Mouse (Mus musculus) myocyte (in vitro differentiated cells): ENCODE data around the gene Mrpl4.

Experiments
- CEBPB ChIP-seq: IDR thresholded peaks from 2 replicates; pipeline ENCODE4 v1.6.1; 2011; ENCODE audit warnings: mild to moderate bottlenecking, moderate library complexity; ENCODE audit not compliant: poor library complexity, insufficient read depth, severe bottlenecking
- MAX ChIP-seq: IDR thresholded peaks from one replicate; pipeline ENCODE4 v1.6.1; 2011; ENCODE audit warnings: low read depth, mild to moderate bottlenecking, control low read depth
- MYOG ChIP-seq, 3 experiments: IDR thresholded peaks; one replicate each; pipeline ENCODE4 v1.6.1; 2011; ENCODE audit warnings: control low read depth in 2 of 3, low read depth in 2 of 3, mild to moderate bottlenecking in 2 of 3; ENCODE audit not compliant: insufficient read length in 2 of 3, control insufficient read depth in 1 of 3, insufficient read depth in 1 of 3
- POLR2A ChIP-seq: IDR thresholded peaks from one replicate; pipeline ENCODE4 v1.6.1; 2011; ENCODE audit warnings: low read depth, mild to moderate bottlenecking, control low read depth, moderate library complexity; ENCODE audit not compliant: insufficient read length
- POLR2AphosphoS2 ChIP-seq: IDR thresholded peaks from one replicate; pipeline ENCODE4 v1.6.1; 2011; ENCODE audit warnings: low read depth, control low read depth; ENCODE audit not compliant: insufficient read length

GRCm38 (mm10) chr9:20966008-20966407 lies 36.5 kb upstream of the Mrpl4 start:
- TF ChIP-seq POLR2AphosphoS2 (no peak), MAX (no peak), POLR2A (no peak), CEBPB (no peak), MYOG (IDR thresholded peaks at IDR 0.05; ENCODE audit: control insufficient read depth in 1 of 3, insufficient read depth in 1 of 3, insufficient read length in 2 of 3, low read depth in 2 of 3) (no peak)
